Mouse (Mus musculus) cerebral cortex, adult 2 months (tissue): ENCODE measurements around the gene Lemd2.

Source experiments
- WGBS: fragments of 180-500 bp; shearing (Covaris S2); methylation state at CpG from one replicate; pipeline ENCODE4 v1.1.7; 2018; 5-methylcytosine and 5-hydroxymethylcytosine counted together

Gene Lemd2

GRCm38 (mm10) chr17:27159169-27159568, 45.1 kb downstream of the Lemd2 start:
- 84% methylated on average over 7 of the region's 7 CpGs for WGBS

GRCm38 (mm10) chr17:27158439-27158838, 45.8 kb downstream of the Lemd2 start:
- WGBS, result 94% methylated on average over 6 of the region's 6 CpGs

DNA sequence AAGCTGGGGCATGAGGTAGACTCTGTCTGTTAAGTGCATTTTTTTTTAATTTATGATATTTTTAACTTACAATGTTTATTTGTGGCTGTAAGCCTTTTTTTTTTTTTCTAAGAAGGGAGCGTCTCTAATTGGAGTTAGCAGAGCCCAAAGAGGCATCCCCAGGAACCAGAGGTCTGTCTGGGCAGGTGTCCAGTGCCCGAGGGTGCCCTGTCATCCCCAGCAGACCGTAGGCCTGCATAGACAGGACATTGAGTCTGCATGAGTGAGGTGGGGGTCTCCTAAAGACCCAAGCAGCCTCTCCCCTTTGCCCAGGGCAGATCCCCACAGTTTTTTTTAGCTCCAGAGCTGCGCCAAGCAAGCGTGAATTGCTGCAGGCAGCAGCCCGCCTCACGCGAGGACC, 48.5 kb downstream of the Lemd2 start:
- 82% methylated on average over 8 of the region's 8 CpGs for WGBS

- 88% methylated on average over 6 of the region's 6 CpGs for WGBS
Observed at GRCm38 (mm10) chr17:27154881-27155280, 49.4 kb downstream of the Lemd2 start.

DNA sequence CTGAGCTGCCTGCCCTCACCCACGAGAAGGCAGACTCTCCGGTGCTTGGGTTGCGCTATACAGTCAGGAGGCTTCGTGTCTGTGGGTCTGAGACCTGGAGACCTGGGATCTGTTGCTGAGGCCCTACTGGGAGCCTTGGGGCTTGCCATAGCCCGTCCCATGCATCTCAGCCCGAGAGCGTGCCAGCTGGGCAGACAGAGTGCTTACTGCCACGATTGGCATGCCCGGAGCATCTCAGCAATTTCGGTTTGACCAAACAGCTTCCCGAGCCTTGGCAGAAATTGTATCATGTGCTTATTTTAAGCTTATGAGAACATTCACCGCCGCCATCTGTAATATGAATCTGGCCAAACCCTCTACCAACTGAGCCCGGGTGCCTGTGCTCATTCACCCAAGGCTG, 50.0 kb downstream of the Lemd2 start:
- 63% methylated on average over 14 of the region's 14 CpGs for WGBS

DNA sequence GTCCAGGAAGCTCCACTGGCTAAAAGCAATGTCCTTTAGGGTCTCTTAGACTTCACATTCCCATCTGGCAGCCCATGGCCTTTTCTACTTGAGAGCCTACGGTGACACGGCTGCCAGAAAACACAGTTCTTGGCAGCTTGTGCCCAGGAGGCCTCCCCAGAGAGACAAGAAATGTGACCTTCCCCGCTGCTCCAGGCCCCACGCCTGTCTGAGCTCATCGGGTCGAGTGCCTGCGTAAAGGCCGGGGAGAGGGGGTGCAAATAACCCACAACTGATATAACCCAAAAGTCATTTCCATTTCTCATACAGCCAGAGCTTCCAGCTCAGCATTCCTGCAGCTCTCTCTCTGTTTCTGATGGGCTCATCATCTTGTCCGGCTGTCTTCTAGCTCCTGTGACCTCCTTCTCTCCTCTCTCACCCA, 50.5 kb downstream of the Lemd2 start:
- WGBS, result 74% methylated on average over 9 of the region's 9 CpGs

- whole genome bisulfite sequencing, result 69% methylated on average over 8 of the region's 8 CpGs
Observed at GRCm38 (mm10) chr17:27152976-27153723, 51.1 kb downstream of the Lemd2 start.

DNA sequence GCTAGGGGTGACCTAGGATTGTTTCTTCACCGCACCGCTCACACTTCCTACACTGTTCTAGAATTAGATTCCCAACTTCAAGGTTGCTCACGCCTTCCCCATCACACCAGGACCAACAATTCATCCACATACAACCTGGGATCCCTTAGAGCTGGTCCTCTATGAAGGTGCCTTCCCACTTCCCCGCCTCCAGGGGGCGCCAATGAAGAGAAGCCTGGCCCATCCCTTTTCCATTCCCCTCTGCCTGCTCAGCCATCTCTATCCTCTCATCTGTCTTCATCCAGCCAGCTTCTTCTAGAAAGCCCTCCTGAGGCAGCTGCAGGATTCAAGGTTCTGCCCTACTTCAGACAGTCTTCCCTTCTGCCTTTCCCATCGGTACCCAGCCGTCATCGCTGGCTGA, 52.9 kb downstream of the Lemd2 start:
- 69% methylated on average over 8 of the region's 8 CpGs for WGBS

- 47% methylated on average over 7 of the region's 7 CpGs for WGBS
Observed at GRCm38 (mm10) chr17:27150871-27151270, 53.4 kb downstream of the Lemd2 start.

DNA sequence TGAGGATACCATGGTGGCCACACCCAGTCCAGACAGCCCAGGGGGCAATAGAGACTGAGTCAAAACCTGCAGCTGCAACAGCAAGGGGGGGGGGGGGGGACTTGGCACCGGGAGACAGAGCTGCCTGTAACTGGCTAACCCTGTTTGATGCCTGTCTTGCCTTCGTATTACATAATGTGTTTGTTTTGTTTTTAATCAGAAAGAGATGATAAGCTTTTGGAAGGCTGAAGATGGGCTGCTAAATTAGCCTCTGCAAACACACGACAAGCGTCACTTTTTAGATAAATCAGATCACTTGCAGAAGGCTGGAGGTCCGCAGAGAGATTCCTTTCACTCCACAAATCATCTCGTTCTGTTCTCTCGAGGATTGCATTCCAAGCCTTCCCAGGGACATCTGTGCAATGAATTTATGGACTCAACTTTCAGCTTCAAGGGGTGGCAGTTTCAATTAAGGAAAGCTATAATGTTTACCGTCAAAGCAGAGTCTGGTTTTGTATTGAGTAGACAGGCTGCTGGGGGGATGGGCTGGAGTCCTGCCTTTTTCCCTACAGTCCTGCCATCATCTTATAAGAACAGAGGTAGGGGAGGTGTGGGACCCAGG, 57.8 kb downstream of the Lemd2 start:
- WGBS, result 27% methylated on average over 8 of the region's 8 CpGs

GRCm38 (mm10) chr17:27144152-27144551, 60.1 kb downstream of the Lemd2 start:
- 68% methylated on average over 4 of the region's 4 CpGs for WGBS

DNA sequence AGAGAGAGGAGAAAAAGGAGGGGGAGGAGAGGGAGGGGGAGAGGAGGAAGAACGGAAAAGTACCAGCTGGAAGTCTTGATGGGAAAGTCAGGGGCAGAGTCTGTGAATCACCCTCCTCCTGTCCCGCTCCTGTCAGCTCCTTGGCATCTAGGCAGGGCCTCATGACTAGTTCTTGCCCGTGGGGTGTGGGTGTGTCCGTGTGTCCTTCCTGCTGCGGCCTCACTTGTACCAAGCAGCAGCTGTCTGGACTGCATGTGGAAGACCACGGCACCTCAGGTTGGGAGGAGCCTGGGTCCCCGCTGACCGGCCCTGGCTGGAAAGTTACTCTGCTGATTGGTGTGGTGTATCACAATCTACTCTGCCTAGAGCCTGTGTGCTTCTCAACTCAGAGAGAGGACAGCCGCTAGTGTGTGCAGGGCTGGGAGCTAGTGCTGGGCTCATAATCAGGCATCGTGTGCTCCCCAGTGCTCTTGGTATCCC, 62.3 kb downstream of the Lemd2 start:
- WGBS, result 37% methylated on average over 10 of the region's 10 CpGs

- 76% methylated on average over 9 of the region's 9 CpGs for WGBS
Observed at GRCm38 (mm10) chr17:27140262-27140661, 64.0 kb downstream of the Lemd2 start.
